Mouse (Mus musculus): ENCODE measurements around the gene Klhl26. TPM values are rescaled to one million over a fixed set of nuclear protein-coding genes. Genes with fewer than 3 reads are reported as not detected.

The Klhl26 gene
- polyA plus RNA-seq, 1 experiment: 10.9 TPM

DNA sequence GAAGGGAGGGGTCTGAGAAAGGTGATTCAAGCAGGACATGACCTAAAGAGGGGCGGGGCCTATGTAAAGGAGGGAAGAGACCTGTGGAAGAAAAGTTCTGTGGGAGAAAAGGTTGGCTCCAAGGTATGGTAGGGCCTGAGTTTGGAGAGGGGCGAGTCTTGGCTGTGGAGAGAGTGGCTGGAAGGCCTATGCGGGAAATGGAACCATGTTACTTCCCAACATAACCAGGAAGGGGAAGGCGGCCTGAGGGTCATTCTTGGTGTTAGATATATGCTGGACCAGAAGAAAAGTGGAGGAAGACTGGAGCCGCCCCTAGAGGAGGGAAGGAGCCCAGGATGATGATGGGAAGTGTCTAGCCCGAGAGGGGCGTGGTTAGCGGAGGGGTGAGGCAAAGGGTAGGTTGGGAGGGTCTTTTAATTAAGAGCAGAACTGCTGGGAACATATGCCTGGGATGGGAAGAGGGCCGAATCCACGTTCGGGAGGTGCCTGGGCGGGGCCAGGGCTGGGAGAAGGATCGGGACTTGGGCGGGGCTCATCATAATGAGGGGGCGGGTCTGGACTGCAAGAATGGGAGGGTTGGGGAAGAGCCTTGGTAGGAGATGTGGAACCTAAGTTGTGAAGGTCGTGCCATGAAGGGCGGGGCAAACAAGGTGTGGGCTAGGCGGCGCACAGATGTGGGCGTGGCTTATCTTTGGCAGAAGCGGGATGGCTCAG is 658 bp upstream of the Klhl26 start:
- H3K4me1 ChIP-seq (ENCODE audit: control insufficient read depth, insufficient read depth, low read length): peaks cover 6% of the 10 kb centered on the region; the same call in 1 of the 2 replicates
- TF ChIP-seq POLR2A (IDR thresholded peaks at IDR 0.05; ENCODE audit: borderline replicate concordance, low read depth, low read length) (no peak), CTCF (IDR thresholded peaks at IDR 0.05; ENCODE audit: low read depth, low read length) (no peak)
- H3K4me3 ChIP-seq (ENCODE audit: insufficient read depth, low read length): peak overlapping the region; percentile 98
- H3K27ac ChIP-seq (ENCODE audit: insufficient read depth, low read depth, low read length): no peak overlapping the region

DNA sequence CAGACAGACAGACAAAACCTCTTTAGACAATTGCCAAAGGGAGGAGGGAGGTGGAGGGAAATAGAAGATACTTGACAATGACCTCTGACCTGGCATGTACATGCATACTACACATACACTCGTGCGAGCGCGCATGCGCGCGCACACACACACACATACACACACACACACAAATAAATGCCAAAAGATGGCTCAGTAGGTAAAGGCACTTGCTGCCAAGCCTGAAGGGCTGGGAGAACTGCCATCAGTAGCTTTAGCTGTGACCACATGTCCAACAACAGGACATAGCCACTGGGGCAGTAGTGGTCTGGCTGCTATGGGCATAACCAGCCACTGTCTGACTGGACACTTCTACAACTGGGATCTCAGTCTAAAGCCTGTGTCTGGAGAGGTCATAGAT is 4.9 kb downstream of the Klhl26 start:
- Histone ChIP-seq H3K4me1 (ENCODE audit: control insufficient read depth, insufficient read depth, low read length) (peaks cover 6% of the 10 kb centered on the region; the same call in 1 of the 2 replicates), H3K4me3 (ENCODE audit: insufficient read depth, low read length) (no peak overlapping the region), H3K27ac (ENCODE audit: insufficient read depth, low read depth, low read length) (no peak overlapping the region)
- TF ChIP-seq CTCF (IDR thresholded peaks at IDR 0.05; ENCODE audit: low read depth, low read length): no peak
- TF ChIP-seq POLR2A (IDR thresholded peaks at IDR 0.05; ENCODE audit: borderline replicate concordance, low read depth, low read length): no peak

DNA sequence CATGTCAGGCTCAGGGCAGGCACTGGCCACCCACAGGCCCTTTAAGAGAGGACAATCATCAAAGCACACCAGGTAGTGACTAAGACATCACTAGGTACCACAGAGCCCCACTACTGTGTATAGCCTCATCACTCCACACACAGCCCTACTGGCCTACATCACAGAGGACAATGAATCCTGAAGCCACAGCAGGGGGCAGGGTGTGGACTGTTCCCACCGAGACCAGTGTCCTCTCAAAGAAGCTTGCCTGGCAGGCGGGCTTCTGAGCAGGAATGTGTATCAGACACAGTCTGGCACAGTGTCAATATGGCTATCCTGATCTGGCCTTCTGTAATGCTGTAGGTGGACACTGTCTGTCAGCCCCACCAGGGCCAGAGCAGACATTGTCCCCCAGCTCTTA is 6.8 kb downstream of the Klhl26 start:
- Histone ChIP-seq H3K4me1 (ENCODE audit: control insufficient read depth, insufficient read depth, low read length) (no peaks in the 10 kb centered on the region; the same call in 1 of the 2 replicates), H3K27ac (ENCODE audit: insufficient read depth, low read depth, low read length) (no peak overlapping the region), H3K4me3 (ENCODE audit: insufficient read depth, low read length) (no peak overlapping the region)
- no peak for TF ChIP-seq CTCF (IDR thresholded peaks at IDR 0.05; ENCODE audit: low read depth, low read length)
- no peak for TF ChIP-seq POLR2A (IDR thresholded peaks at IDR 0.05; ENCODE audit: borderline replicate concordance, low read depth, low read length)

DNA sequence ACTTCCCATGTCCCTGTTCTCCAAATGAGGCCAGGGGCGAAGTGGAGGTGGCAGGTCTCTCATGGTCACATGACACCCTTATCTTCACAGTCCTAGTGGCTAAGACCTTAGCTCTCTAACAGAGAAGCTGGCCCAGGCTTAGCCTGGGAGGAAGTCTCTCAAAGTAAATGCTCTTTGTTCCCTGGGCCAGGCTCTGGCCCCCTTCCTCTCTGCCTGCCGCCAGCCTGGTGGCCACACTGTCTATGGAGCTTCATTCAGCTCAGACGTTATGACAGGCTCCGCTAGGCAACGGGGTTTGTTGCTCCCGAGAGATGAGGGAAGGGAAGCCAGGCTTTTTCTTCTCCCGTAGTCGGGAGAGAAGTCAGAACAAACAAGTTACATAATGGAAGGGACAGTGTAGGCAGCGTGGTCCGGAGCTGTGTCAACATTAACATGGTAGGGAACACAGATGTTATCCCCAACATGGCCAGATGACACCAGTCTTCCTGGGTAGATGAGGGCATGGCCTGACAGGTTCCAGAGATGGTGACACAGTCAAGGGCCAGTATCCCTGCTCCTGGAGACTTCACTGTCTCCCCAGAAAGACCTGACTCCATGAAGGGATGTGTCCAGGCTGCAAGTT is 7.4 kb downstream of the Klhl26 start:
- no peak for TF ChIP-seq CTCF (IDR thresholded peaks at IDR 0.05; ENCODE audit: low read depth, low read length)
- TF ChIP-seq POLR2A (IDR thresholded peaks at IDR 0.05; ENCODE audit: borderline replicate concordance, low read depth, low read length): no peak
- H3K27ac ChIP-seq (ENCODE audit: insufficient read depth, low read depth, low read length): no peak overlapping the region
- no peak overlapping the region for H3K4me3 ChIP-seq (ENCODE audit: insufficient read depth, low read length)
- H3K4me1 ChIP-seq (ENCODE audit: control insufficient read depth, insufficient read depth, low read length): no peaks in the 10 kb centered on the region; the same call in 1 of the 2 replicates

DNA sequence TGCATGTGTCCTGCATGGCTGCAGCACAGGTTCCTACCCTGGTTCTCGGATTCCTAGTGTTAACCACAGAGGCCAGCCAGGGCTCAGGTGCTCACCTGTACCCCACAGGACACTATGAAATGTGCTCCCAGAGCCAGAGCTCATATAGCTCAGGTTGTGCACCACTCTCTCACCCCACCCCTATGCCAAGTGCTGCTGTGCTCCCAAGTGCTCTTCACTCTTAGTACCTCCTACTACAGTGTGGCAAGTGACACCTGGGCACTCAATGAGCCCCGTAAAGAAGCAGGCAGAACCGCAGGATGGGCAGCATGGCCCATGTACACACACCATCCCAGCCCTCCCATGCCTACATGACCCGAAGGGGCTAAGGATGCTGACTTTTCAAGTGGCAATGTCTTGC is 8.0 kb downstream of the Klhl26 start:
- Histone ChIP-seq H3K4me1 (ENCODE audit: control insufficient read depth, insufficient read depth, low read length) (no peaks in the 10 kb centered on the region; the same call in 1 of the 2 replicates), H3K27ac (ENCODE audit: insufficient read depth, low read depth, low read length) (no peak overlapping the region), H3K4me3 (ENCODE audit: insufficient read depth, low read length) (no peak overlapping the region)
- TF ChIP-seq CTCF (IDR thresholded peaks at IDR 0.05; ENCODE audit: low read depth, low read length): no peak
- TF ChIP-seq POLR2A (IDR thresholded peaks at IDR 0.05; ENCODE audit: borderline replicate concordance, low read depth, low read length): no peak

DNA sequence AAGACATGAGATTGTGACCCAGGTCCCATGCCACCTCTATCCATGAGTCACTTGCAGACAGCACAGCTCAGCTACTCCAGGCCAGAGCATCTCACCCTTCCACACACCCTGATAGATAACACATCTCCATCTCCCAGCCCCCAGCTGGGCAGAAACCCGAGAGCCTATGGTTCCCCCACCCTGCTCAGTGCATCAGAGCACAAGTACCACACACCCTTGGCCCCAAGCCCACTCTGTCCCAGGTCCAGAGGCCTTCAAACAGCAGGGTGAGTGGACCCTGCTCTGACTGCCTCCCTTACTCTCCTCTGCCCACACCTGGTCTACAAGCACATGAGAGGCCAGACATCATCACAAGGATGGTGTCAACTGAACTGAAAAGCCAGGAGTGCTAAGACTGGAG is 8.9 kb downstream of the Klhl26 start:
- TF ChIP-seq POLR2A (IDR thresholded peaks at IDR 0.05; ENCODE audit: borderline replicate concordance, low read depth, low read length) (no peak), CTCF (IDR thresholded peaks at IDR 0.05; ENCODE audit: low read depth, low read length) (no peak)
- no peak overlapping the region for H3K4me3 ChIP-seq (ENCODE audit: insufficient read depth, low read length)
- H3K4me1 ChIP-seq (ENCODE audit: control insufficient read depth, insufficient read depth, low read length): no peaks in the 10 kb centered on the region; the same call in 1 of the 2 replicates
- H3K27ac ChIP-seq (ENCODE audit: insufficient read depth, low read depth, low read length): no peak overlapping the region

DNA sequence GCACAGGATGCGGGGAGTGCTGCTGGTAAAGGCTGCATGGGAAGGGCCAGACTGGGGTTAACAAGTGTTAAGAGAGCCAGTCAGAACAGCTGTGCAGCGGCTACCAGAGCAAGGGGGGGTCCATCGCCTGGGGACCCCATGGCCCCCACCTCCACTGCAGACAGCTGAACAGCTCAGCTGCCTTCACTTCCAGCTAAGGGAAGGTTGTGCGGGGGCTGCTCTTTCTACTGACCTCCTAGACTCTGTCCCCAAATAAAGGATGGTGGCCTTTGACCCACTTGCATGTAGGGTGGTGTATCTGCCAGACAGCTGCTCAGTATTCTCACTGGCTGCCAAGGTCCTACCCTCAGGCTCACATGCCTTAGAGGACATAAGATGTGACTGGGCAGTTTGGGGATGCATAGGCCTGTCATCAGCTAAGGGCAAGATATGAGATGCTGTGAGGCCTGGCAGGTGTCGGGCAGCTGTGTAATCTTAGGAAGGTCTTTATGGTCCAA is 9.5 kb downstream of the Klhl26 start:
- Histone ChIP-seq H3K4me1 (ENCODE audit: control insufficient read depth, insufficient read depth, low read length) (no peaks in the 10 kb centered on the region), H3K4me3 (ENCODE audit: insufficient read depth, low read length) (no peak overlapping the region)

DNA sequence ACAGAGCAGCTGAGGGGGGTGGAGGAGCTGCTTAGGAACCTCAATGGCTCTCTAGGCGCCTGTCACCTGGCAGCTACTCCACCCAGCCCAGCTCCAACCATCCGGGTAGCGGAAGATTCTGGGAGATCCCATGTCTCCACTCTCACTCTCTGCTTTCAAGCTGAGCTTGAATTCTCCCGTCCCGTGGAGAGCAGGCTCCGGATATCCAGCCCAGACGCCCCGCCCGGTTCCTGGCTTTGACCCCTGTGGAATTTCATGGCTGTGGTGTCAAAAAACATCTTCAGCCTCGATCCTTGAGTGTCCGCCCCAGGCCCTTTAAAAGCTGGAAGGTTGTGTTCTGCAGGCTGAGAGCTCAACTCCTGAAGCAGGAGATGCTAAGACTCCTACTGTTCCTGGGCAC is 10.0 kb downstream of the Klhl26 start:
- Histone ChIP-seq H3K4me3 (ENCODE audit: insufficient read depth, low read length) (no peak overlapping the region), H3K4me1 (ENCODE audit: control insufficient read depth, insufficient read depth, low read length) (peaks cover 3% of the 10 kb centered on the region; the same call in 1 of the 2 replicates), H3K27ac (ENCODE audit: insufficient read depth, low read depth, low read length) (no peak overlapping the region)
- TF ChIP-seq CTCF (IDR thresholded peaks at IDR 0.05; ENCODE audit: low read depth, low read length) (no peak), POLR2A (IDR thresholded peaks at IDR 0.05; ENCODE audit: borderline replicate concordance, low read depth, low read length) (no peak)

More for the DNA sequence above, 9.5 kb downstream of the Klhl26 start:
- no peak overlapping the region for H3K27ac ChIP-seq (ENCODE audit: insufficient read depth, low read depth, low read length)
- no peak for TF ChIP-seq POLR2A (IDR thresholded peaks at IDR 0.05; ENCODE audit: borderline replicate concordance, low read depth, low read length)
- TF ChIP-seq CTCF (IDR thresholded peaks at IDR 0.05; ENCODE audit: low read depth, low read length): no peak

DNA sequence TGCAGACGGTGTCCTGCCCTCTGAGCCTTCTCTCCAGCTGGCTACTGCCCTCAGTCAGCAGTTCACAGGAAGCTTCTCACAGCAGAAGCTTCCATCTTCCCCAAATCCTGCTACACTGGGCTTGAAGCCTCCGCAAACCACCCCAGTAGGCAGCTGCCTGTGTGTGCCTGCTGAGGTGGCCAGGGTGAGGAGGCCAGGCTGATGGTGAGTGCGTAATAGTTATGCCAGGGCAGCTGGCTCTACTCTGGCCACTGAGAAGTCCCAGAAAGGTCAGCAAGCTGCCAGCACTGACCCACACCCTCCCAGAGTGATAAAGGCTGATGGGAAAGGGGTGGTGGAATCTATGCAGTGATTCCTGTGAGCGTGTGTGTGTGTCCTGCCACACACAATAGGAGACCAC is 10.5 kb downstream of the Klhl26 start:
- H3K4me3 ChIP-seq (ENCODE audit: insufficient read depth, low read length): no peak overlapping the region
- TF ChIP-seq CTCF (IDR thresholded peaks at IDR 0.05; ENCODE audit: low read depth, low read length) (no peak), POLR2A (IDR thresholded peaks at IDR 0.05; ENCODE audit: borderline replicate concordance, low read depth, low read length) (no peak)
- no peak overlapping the region for H3K27ac ChIP-seq (ENCODE audit: insufficient read depth, low read depth, low read length)
- H3K4me1 ChIP-seq (ENCODE audit: control insufficient read depth, insufficient read depth, low read length): peaks cover 3% of the 10 kb centered on the region; the same call in 1 of the 2 replicates

DNA sequence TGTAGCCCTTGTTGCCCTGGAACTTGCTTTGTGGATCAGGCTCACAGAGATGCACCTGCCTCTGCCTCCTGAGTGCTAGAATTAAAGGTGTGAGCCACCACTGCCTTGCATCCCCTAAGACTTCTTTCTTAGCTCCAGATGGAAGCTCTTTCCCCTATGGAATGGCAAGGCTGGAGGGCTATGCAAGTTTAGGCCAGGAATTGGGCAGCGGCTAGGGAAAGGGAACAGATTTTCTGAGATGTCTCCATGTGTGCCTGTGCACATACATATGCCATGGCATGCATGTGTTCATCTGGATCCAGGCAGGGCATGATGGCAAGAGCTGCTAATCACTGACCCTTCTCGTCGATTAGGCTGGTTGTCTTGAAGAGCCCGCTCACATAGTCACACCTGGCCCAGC is 11.1 kb downstream of the Klhl26 start:
- no peak overlapping the region for H3K4me3 ChIP-seq (ENCODE audit: insufficient read depth, low read length)
- TF ChIP-seq CTCF (IDR thresholded peaks at IDR 0.05; ENCODE audit: low read depth, low read length) (no peak), POLR2A (IDR thresholded peaks at IDR 0.05; ENCODE audit: borderline replicate concordance, low read depth, low read length) (no peak)
- peaks cover 3% of the 10 kb centered on the region; the same call in 1 of the 2 replicates for H3K4me1 ChIP-seq (ENCODE audit: control insufficient read depth, insufficient read depth, low read length)
- H3K27ac ChIP-seq (ENCODE audit: insufficient read depth, low read depth, low read length): no peak overlapping the region

Measured in bone marrow macrophage, adult 2 months (primary cell).